Mouse (Mus musculus) CH12.LX (cell line): ENCODE data around the gene Gm10272.

Experiments
- CTCF ChIP-seq, 2 experiments: IDR thresholded peaks in 1 of 2; conservative IDR thresholded peaks in 1 of 2; 2 replicates each; pipeline ENCODE4 v1.5.1; 2011 to 2012; ENCODE audit warnings: low read depth in 2 of 2, low read length in 2 of 2, improper control_type of control experiment in 1 of 2, inconsistent platforms in 1 of 2, mild to moderate bottlenecking in 1 of 2, moderate library complexity in 1 of 2
- USF1 ChIP-seq: IDR thresholded peaks from 2 replicates; pipeline ENCODE4 v1.6.1; 2014; ENCODE audit warnings: low read depth, mild to moderate bottlenecking, inconsistent platforms, low read length, improper control_type of control experiment

DNA sequence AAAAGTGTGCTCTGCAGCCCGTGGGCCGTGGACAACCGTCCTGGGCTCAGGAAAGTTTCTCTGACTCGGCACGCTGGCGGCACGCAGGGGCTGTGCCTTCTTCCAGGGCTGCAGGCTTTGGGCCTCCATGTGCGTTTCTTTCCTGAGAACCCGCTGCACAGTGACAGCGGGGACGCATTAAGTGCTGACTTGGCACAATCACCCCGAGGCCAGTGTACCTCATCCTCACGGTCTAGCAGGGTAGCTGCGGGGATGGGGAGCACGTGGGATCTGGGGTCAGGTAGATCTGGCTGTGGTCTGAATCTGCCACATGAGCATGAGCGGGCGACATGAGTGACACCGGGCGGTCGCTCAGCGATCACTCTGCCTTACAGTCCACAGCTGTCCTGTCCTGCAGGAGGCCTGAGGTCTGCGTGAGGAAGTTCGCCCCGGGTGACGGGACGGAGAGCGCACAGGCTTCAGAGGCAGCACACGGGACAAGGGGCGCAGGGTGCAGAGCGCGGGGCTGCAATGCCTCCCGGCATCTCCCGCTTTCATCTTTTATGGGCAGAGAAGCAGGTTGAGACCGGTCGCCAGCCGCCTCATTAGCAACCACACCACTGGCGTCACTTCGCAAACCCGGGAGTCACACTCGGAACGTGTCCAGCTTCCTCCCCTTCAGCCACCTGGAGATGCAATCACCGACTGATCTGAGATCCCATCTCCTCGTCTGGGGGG, 42.3 kb upstream of the Gm10272 start:
- TF ChIP-seq USF1 (no peak), CTCF (conservative IDR thresholded peaks at IDR 0.05 in 1 of 2, IDR thresholded peaks at IDR 0.05 in 1 of 2; ENCODE audit: low read depth in 2 of 2, low read length in 2 of 2) (no peak)
